Mouse (Mus musculus) stomach, embryonic 15.5 days (tissue): Measurements from ENCODE around the gene Wnk4. TPM values are rescaled to one million over a fixed set of nuclear protein-coding genes. Genes with fewer than 3 reads are reported as not detected.
A peak's percentile ranks its signal among the peaks of the same experiment; 100 is the strongest.
"Not testable (repeated sequence)": the region's sequence is repeated elsewhere in the genome, so short reads cannot be mapped to it uniquely, and the experiment has no call there.

Source experiments
- ATAC-seq: fragments of 200-750 bp; cut with Nextera tagmentation; 2 replicates; pipeline ENCODE4 v1.8.0; 2017; ENCODE audit warnings: low read depth, moderate number of reproducible peaks, moderate TSS enrichment; ENCODE audit not compliant: insufficient read depth, low FRiP score
- H3K27ac ChIP-seq: fragments of 300-500 bp; sonication (generic); 2 replicates; pipeline ENCODE4 v1.5.1; 2015; ENCODE audit warnings: mild to moderate bottlenecking, inconsistent platforms
- H3K27me3 ChIP-seq: fragments of 300-500 bp; sonication (generic); replicated peaks from 2 replicates; pipeline ENCODE4 v1.6.1; 2015; ENCODE audit warnings: inconsistent platforms
- H3K36me3 ChIP-seq: fragments of 300-500 bp; sonication (generic); 2 replicates; pipeline ENCODE4 v1.6.1; 2015; ENCODE audit warnings: inconsistent platforms
- H3K4me1 ChIP-seq: fragments of 300-500 bp; sonication (generic); 2 replicates; pipeline ENCODE4 v1.6.1; 2015; ENCODE audit warnings: inconsistent platforms
- H3K4me2 ChIP-seq: fragments of 300-500 bp; sonication (generic); 2 replicates; pipeline ENCODE4 v1.6.1; 2015; ENCODE audit warnings: mild to moderate bottlenecking, inconsistent platforms
- H3K4me3 ChIP-seq: fragments of 300-500 bp; sonication (generic); replicated peaks from 2 replicates; pipeline ENCODE4 v1.5.1; 2015; ENCODE audit warnings: inconsistent platforms
- H3K9ac ChIP-seq: fragments of 300-500 bp; sonication (generic); 2 replicates; pipeline ENCODE4 v1.6.1; 2015; ENCODE audit warnings: inconsistent platforms
- H3K9me3 ChIP-seq: fragments of 300-500 bp; sonication (generic); 2 replicates; pipeline ENCODE4 v1.6.1; 2016; ENCODE audit warnings: inconsistent platforms
- WGBS: fragments of 180-500 bp; shearing (Covaris S2); methylation state at CpG from one replicate; pipeline ENCODE4 v1.1.7; 2015; 5-methylcytosine and 5-hydroxymethylcytosine counted together
- polyA plus RNA-seq: library from polyadenylated mRNA; unstranded; fragments of >200 nt; fragmentation: Nextera tagmentation; extraction: Ambion mirVana; gene quantifications from 2 replicates; pipeline ENCODE4 v1.2.1, GENCODE M21; 2015

The Wnk4 gene
- polyA plus RNA-seq, 1 experiment from 2014 or later, result 19.8 TPM

- no peak overlapping the region for H3K4me2 ChIP-seq
- peaks cover 7% of the 10 kb centered on the region; the same call in 1 of the 2 replicates for H3K4me1 ChIP-seq
- H3K9ac ChIP-seq, result no peak overlapping the region
- WGBS, result 56% methylated on average over 3 of the region's 3 CpGs
- no peak overlapping the region for H3K4me3 ChIP-seq
- H3K27ac ChIP-seq, result no peak overlapping the region
- no peak for ATAC-seq
- H3K9me3 ChIP-seq, result no peaks in the 10 kb centered on the region
- H3K27me3 ChIP-seq, result no peaks in the 10 kb centered on the region
- no peaks in the 10 kb centered on the region for H3K36me3 ChIP-seq
These were observed 51.8 kb downstream of the Wnk4 start for GRCm38 (mm10) chr11:101312150-101312549.

DNA sequence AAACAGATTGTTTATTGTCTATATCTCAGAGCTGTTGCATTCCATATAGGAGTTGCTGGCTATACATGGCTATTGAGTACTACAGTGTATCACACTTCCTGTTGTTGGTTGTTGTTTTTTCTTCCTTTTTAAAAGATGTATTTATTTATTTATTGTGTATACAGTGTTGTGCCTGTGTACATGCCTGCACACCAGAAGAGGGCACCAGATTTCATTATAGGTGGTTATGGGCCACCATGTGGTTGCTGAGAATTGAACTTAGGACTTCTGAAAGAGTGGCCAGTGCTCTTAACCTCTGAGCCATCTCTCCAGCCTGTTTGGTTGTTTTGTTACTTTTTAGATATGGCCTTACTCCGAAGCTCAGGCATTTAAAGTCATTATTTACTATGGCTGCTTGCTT is 54.2 kb downstream of the Wnk4 start:
- Histone ChIP-seq H3K36me3 (peaks cover 9% of the 10 kb centered on the region), H3K27ac (no peak overlapping the region), H3K9ac (no peak overlapping the region), H3K9me3 (no peaks in the 10 kb centered on the region), H3K4me3 (no peak overlapping the region), H3K4me2 (no peak overlapping the region), H3K27me3 (no peaks in the 10 kb centered on the region), H3K4me1 (peaks cover 14% of the 10 kb centered on the region; the same call in 1 of the 2 replicates)
- no peak for ATAC-seq
- WGBS, result 88% methylated on average over 1 of the region's 1 CpGs

GRCm38 (mm10) chr11:101315082-101315650 is 54.8 kb downstream of the Wnk4 start:
- Histone ChIP-seq H3K4me3 (peak overlapping the region; percentile 98), H3K27me3 (no peaks in the 10 kb centered on the region), H3K27ac (peak overlapping the region; percentile 81), H3K36me3 (peaks cover 15% of the 10 kb centered on the region), H3K4me1 (peaks cover 14% of the 10 kb centered on the region; the same call in 1 of the 2 replicates), H3K9me3 (no peaks in the 10 kb centered on the region), H3K4me2 (peak overlapping the region; percentile 89), H3K9ac (peak overlapping the region; percentile 95; the same call in 1 of the 2 replicates)
- WGBS, result 73% methylated on average over 8 of the region's 8 CpGs
- ATAC-seq, result no peak

GRCm38 (mm10) chr11:101315665-101316500 is 55.5 kb downstream of the Wnk4 start, which contains the start of gene Psme3:
Psme3 (plus strand) TSS chr11:101316213.
- Histone ChIP-seq H3K9me3 (no peaks in the 10 kb centered on the region), H3K9ac (peak within 1 kb of the TSS; percentile 95), H3K27me3 (no peaks in the 10 kb centered on the region), H3K27ac (peak within 1 kb of the TSS; percentile 81), H3K4me3 (peak within 1 kb of the TSS; percentile 98), H3K36me3 (peaks cover 22% of the 10 kb centered on the region), H3K4me2 (peak within 1 kb of the TSS; percentile 89), H3K4me1 (peaks cover 14% of the 10 kb centered on the region; the same call in 1 of the 2 replicates)
- ATAC-seq, result peak; percentile 90
- under 1% methylated on average over 62 of the region's 62 CpGs for WGBS

- peak overlapping the region; percentile 95 for H3K9ac ChIP-seq
- peak overlapping the region; percentile 98 for H3K4me3 ChIP-seq
- under 1% methylated on average over 17 of the region's 17 CpGs for WGBS
- peak overlapping the region; percentile 89 for H3K4me2 ChIP-seq
- peaks cover 28% of the 10 kb centered on the region for H3K36me3 ChIP-seq
- no peaks in the 10 kb centered on the region for H3K27me3 ChIP-seq
- ATAC-seq, result peak; percentile 54
- no peaks in the 10 kb centered on the region for H3K9me3 ChIP-seq
- H3K27ac ChIP-seq, result peak overlapping the region; percentile 81
- H3K4me1 ChIP-seq, result peaks cover 14% of the 10 kb centered on the region; the same call in 1 of the 2 replicates
These were observed 56.1 kb downstream of the Wnk4 start for GRCm38 (mm10) chr11:101316501-101316917.

DNA sequence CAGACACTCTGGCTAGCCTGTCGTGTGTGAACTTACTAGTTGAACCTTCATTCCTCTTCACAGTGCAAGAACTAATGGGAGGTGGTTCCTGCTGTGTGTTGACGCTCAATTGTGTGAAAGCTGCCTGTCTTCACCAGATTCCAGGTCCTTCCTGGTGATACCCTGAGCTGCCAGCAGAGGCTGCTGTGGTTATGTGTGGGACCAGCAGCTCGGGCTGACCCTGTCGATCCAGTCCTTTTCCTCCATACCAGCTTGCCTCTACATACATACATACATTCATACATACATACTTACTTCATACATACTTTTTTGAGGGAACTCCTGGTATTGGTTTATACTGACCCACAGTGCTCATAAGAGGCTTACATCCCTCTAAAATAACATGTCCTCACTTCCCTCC is 63.2 kb downstream of the Wnk4 start:
- ATAC-seq, result no peak
- Histone ChIP-seq H3K4me2 (no peak overlapping the region), H3K4me3 (no peak overlapping the region), H3K36me3 (peaks cover 61% of the 10 kb centered on the region), H3K4me1 (no peaks in the 10 kb centered on the region), H3K27ac (no peak overlapping the region), H3K9ac (no peak overlapping the region), H3K27me3 (no peaks in the 10 kb centered on the region), H3K9me3 (no peaks in the 10 kb centered on the region)
- WGBS, result 15% methylated on average over 4 of the region's 4 CpGs

GRCm38 (mm10) chr11:101324763-101325162 is 64.4 kb downstream of the Wnk4 start, which contains the start of gene Aoc2:
Aoc2 (plus strand) TSS chr11:101325063.
- Histone ChIP-seq H3K36me3 (peaks cover 50% of the 10 kb centered on the region), H3K4me2 (no peak within 1 kb of the TSS), H3K27me3 (no peaks in the 10 kb centered on the region), H3K4me1 (no peaks in the 10 kb centered on the region), H3K9me3 (no peaks in the 10 kb centered on the region), H3K27ac (no peak within 1 kb of the TSS), H3K9ac (no peak within 1 kb of the TSS), H3K4me3 (no peak within 1 kb of the TSS)
- ATAC-seq, result no peak
- 87% methylated on average over 5 of the region's 5 CpGs for WGBS

- H3K4me2 ChIP-seq, H3K9me3 ChIP-seq, H3K9ac ChIP-seq, H3K4me3 ChIP-seq, H3K27me3 ChIP-seq, H3K27ac ChIP-seq, ATAC-seq, H3K4me1 ChIP-seq: not testable (repeated sequence)
- peaks cover 45% of the 10 kb centered on the region for H3K36me3 ChIP-seq
- 88% methylated on average over 11 of the region's 11 CpGs for WGBS
These were observed 64.8 kb downstream of the Wnk4 start for GRCm38 (mm10) chr11:101325201-101325600.

GRCm38 (mm10) chr11:101326147-101326546 is 65.8 kb downstream of the Wnk4 start:
- no peaks in the 10 kb centered on the region for H3K9me3 ChIP-seq
- H3K27ac ChIP-seq, result no peak overlapping the region
- 87% methylated on average over 11 of the region's 11 CpGs for WGBS
- no peak overlapping the region for H3K9ac ChIP-seq
- no peaks in the 10 kb centered on the region for H3K27me3 ChIP-seq
- peaks cover 36% of the 10 kb centered on the region for H3K36me3 ChIP-seq
- H3K4me2 ChIP-seq, result no peak overlapping the region
- H3K4me3 ChIP-seq, result no peak overlapping the region
- ATAC-seq, result no peak
- 0 out of 2 replicates have a peak, but pooled peaks cover 3% of the 10 kb centered on the region for H3K4me1 ChIP-seq

Other genes starting within 250 kb of the Wnk4 start
- 17.0 and 17.9 TPM in 2 replicates for gene Naglu, start 190.6 kb upstream of the Wnk4 start, polyA plus RNA-seq
- gene Hsd17b1, start 182.2 kb upstream of the Wnk4 start, polyA plus RNA-seq, result 0.13 and 0.26 TPM in 2 replicates
- 38.5 and 41.5 TPM in 2 replicates for gene Coasy, start 178.0 kb upstream of the Wnk4 start, polyA plus RNA-seq
- gene Mlx, start 173.3 kb upstream of the Wnk4 start, polyA plus RNA-seq, result 50.7 and 54.5 TPM in 2 replicates
- 26.9 and 27.6 TPM in 2 replicates for gene Psmc3ip, start 165.1 kb upstream of the Wnk4 start, polyA plus RNA-seq
- 21.0 and 21.3 TPM in 2 replicates for gene Retreg3, start 140.7 kb upstream of the Wnk4 start, polyA plus RNA-seq
- 58.5 and 64.0 TPM in 2 replicates for gene Tubg1, start 140.6 kb upstream of the Wnk4 start, polyA plus RNA-seq
- gene Tubg2, start 104.7 kb upstream of the Wnk4 start, polyA plus RNA-seq, result 3.4 and 3.8 TPM in 2 replicates
- 2.0 and 2.6 TPM in 2 replicates for gene Cntnap1, start 90.0 kb upstream of the Wnk4 start, polyA plus RNA-seq
- gene Plekhh3, start 89.2 kb upstream of the Wnk4 start, polyA plus RNA-seq, result 19.7 and 23.5 TPM in 2 replicates
- 0.19 and 0.34 TPM in 2 replicates for gene Ccr10, start 85.1 kb upstream of the Wnk4 start, polyA plus RNA-seq
- gene Ezh1, start 34.1 kb upstream of the Wnk4 start, polyA plus RNA-seq, result 14.9 and 16.7 TPM in 2 replicates
- 111 TPM in 2 replicates for gene Ramp2, start 14.5 kb upstream of the Wnk4 start, polyA plus RNA-seq
- 131 and 138 TPM in 2 replicates for gene Vps25, start 6.9 kb upstream of the Wnk4 start, polyA plus RNA-seq
- gene Cntd1, start 18.4 kb downstream of the Wnk4 start, polyA plus RNA-seq, result 0.85 and 1.1 TPM in 2 replicates
- 202 and 221 TPM in 2 replicates for gene Coa3, start 18.5 kb downstream of the Wnk4 start, polyA plus RNA-seq
- gene Becn1, start 41.7 kb downstream of the Wnk4 start, polyA plus RNA-seq, result 135 and 142 TPM in 2 replicates
- 125 and 136 TPM in 2 replicates for gene Psme3, start 55.6 kb downstream of the Wnk4 start, polyA plus RNA-seq
- gene Aoc2, start 64.5 kb downstream of the Wnk4 start, polyA plus RNA-seq, result 1.3 and 1.4 TPM in 2 replicates
- gene Aoc3, start 70.0 kb downstream of the Wnk4 start, polyA plus RNA-seq, result 2.0 and 3.0 TPM in 2 replicates
- gene G6pc, start 107.0 kb downstream of the Wnk4 start, polyA plus RNA-seq, result 0.06 and 0.09 TPM in 2 replicates
- 58.5 and 69.5 TPM in 2 replicates for gene Aarsd1, start 157.0 kb downstream of the Wnk4 start, polyA plus RNA-seq
- gene Gm27029, start 164.2 kb downstream of the Wnk4 start, polyA plus RNA-seq, result 6.9 and 12.3 TPM in 2 replicates
- 20.7 and 20.8 TPM in 2 replicates for gene Rundc1, start 164.5 kb downstream of the Wnk4 start, polyA plus RNA-seq
- gene Ptges3l, start 164.8 kb downstream of the Wnk4 start, polyA plus RNA-seq, result 14.5 and 17.5 TPM in 2 replicates
- gene Rpl27, start 181.7 kb downstream of the Wnk4 start, polyA plus RNA-seq, result 284 and 331 TPM in 2 replicates
- gene Ifi35, start 187.8 kb downstream of the Wnk4 start, polyA plus RNA-seq, result 24.2 and 24.5 TPM in 2 replicates
- gene Rnd2, start 204.4 kb downstream of the Wnk4 start, polyA plus RNA-seq, result 16.0 and 17.1 TPM in 2 replicates
- 59.3 and 62.3 TPM in 2 replicates for gene Vat1, start 205.7 kb downstream of the Wnk4 start, polyA plus RNA-seq